Mouse (Mus musculus): ENCODE results near the gene Cux1. TPM values are rescaled to one million over a fixed set of nuclear protein-coding genes. Genes with fewer than 3 reads are reported as not detected.

The Cux1 gene
- polyA plus RNA-seq, 1 experiment: 68.0 TPM

DNA sequence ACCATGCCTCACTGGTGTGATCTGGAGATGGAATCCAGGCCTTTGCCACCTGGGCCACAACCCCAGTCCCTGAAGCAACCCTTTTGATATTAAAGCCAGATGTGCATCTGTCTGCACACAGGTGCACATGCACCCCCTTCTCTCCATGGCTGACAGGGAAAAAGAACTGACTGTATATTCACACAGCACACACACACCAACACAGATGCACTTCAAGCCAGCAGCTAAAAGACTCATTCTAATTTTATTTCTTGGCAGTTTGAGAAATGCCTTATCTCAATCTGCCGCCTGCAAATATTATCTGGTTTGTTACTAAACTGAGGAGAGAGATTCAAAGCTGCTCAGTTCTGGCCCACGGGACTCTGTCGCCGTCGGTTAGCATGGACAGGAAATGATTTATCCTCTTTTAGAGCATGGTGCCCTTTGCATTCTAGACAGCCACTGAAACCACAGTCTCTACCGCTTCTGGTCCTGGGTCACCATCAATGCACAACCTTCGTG is 156.6 kb downstream of the Cux1 start:
- TF ChIP-seq CTCF (IDR thresholded peaks at IDR 0.05; ENCODE audit: extremely low read depth, insufficient read depth, low read length): no peak
- no peak for TF ChIP-seq POLR2A (IDR thresholded peaks at IDR 0.05; ENCODE audit: extremely low read depth, insufficient read depth, low read length)
- no peak overlapping the region for H3K4me3 ChIP-seq (ENCODE audit: insufficient read depth, low read length)
- peaks cover 3% of the 10 kb centered on the region; the same call in 1 of the 2 replicates for H3K4me1 ChIP-seq (ENCODE audit: control insufficient read depth, insufficient read depth, low read length)
- H3K27ac ChIP-seq (ENCODE audit: insufficient read depth, low read length): no peak overlapping the region

- Histone ChIP-seq H3K4me1 (ENCODE audit: control insufficient read depth, insufficient read depth, low read length) (peaks cover 5% of the 10 kb centered on the region), H3K4me3 (ENCODE audit: insufficient read depth, low read length) (no peak overlapping the region), H3K27ac (ENCODE audit: insufficient read depth, low read length) (no peak overlapping the region)
- TF ChIP-seq CTCF (IDR thresholded peaks at IDR 0.05; ENCODE audit: extremely low read depth, insufficient read depth, low read length) (no peak), POLR2A (IDR thresholded peaks at IDR 0.05; ENCODE audit: extremely low read depth, insufficient read depth, low read length) (no peak)
Observed at GRCm38 (mm10) chr5:136406357-136406756, 160.9 kb downstream of the Cux1 start.

- H3K4me1 ChIP-seq (ENCODE audit: control insufficient read depth, insufficient read depth, low read length): peaks cover 2% of the 10 kb centered on the region; the same call in 1 of the 2 replicates
- TF ChIP-seq CTCF (IDR thresholded peaks at IDR 0.05; ENCODE audit: extremely low read depth, insufficient read depth, low read length) (no peak), POLR2A (IDR thresholded peaks at IDR 0.05; ENCODE audit: extremely low read depth, insufficient read depth, low read length) (no peak)
- H3K27ac ChIP-seq (ENCODE audit: insufficient read depth, low read length): no peak overlapping the region
- no peak overlapping the region for H3K4me3 ChIP-seq (ENCODE audit: insufficient read depth, low read length)
Observed at GRCm38 (mm10) chr5:136403565-136403961, 163.7 kb downstream of the Cux1 start.

DNA sequence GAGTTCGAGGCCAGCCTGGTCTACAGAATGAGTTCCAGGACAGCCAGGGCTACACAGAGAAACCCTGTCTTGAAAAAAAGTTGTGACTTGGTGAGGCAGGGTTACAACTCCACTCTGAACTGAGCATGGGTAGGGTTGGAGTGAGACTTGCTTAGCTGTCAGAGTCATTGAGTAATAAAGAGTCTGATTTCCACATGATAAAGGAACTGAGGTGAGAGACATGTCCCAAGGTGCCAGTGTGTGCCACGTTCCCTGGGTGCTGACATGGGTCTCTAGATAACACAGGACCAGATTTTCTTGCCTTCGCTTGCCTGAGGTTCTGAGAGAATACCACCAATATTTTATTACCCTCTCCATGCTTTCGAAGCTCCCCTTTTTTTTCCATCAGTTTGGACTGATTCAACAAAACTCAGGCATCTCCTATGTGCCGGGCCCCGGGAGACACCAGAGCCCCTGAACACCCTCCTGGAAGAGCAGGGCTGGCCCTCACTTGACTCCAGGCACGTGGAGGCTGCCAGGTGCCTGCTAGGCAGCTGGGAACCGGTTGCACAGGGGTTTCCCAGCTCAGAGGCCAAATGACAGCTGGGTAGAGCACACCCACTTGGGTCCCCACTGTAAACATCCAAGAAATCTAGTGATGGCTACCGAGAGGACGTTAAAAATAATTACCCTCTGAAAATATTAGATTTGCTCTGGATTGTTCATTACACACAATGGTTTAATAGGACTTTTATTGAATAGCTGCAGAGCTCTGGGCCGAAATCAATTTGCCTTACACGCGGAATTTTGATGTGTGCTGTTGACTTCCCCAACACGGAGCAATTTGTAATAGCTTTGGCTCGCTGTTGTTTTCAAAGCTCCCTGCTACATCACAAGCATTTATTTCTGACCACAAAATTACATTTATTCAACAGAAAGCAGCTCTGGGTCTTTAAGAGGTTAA is 164.4 kb downstream of the Cux1 start:
- TF ChIP-seq CTCF (IDR thresholded peaks at IDR 0.05; ENCODE audit: extremely low read depth, insufficient read depth, low read length): no peak
- no peak for TF ChIP-seq POLR2A (IDR thresholded peaks at IDR 0.05; ENCODE audit: extremely low read depth, insufficient read depth, low read length)
- peaks cover 2% of the 10 kb centered on the region; the same call in 1 of the 2 replicates for H3K4me1 ChIP-seq (ENCODE audit: control insufficient read depth, insufficient read depth, low read length)
- H3K4me3 ChIP-seq (ENCODE audit: insufficient read depth, low read length): no peak overlapping the region
- no peak overlapping the region for H3K27ac ChIP-seq (ENCODE audit: insufficient read depth, low read length)

DNA sequence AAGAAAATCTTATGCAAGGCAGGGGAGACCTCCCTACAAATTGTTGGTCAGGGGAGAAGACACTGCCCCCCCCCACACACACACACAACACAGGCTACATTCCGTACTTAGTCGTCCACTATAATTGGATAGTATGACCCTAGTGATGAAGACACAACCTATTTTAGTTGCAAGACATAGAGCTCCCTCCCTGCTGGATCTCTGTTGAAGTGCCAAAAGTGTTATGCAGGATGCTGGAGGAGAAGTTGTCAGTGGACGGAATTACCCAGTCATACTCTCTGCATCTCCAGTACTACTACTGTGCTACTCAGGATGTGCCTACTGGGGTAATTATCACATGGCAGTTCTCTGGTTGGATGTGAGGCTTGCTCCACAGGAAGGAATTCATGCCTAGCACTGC is 168.6 kb downstream of the Cux1 start:
- H3K4me3 ChIP-seq (ENCODE audit: insufficient read depth, low read length): no peak overlapping the region
- no peak overlapping the region for H3K27ac ChIP-seq (ENCODE audit: insufficient read depth, low read length)
- TF ChIP-seq POLR2A (IDR thresholded peaks at IDR 0.05; ENCODE audit: extremely low read depth, insufficient read depth, low read length): no peak
- no peak for TF ChIP-seq CTCF (IDR thresholded peaks at IDR 0.05; ENCODE audit: extremely low read depth, insufficient read depth, low read length)
- H3K4me1 ChIP-seq (ENCODE audit: control insufficient read depth, insufficient read depth, low read length): peaks cover under 1% of the 10 kb centered on the region; the same call in 1 of the 2 replicates

- TF ChIP-seq CTCF (IDR thresholded peaks at IDR 0.05; ENCODE audit: extremely low read depth, insufficient read depth, low read length) (no peak), POLR2A (IDR thresholded peaks at IDR 0.05; ENCODE audit: extremely low read depth, insufficient read depth, low read length) (no peak)
- H3K27ac ChIP-seq (ENCODE audit: insufficient read depth, low read length): no peak overlapping the region
- no peak overlapping the region for H3K4me3 ChIP-seq (ENCODE audit: insufficient read depth, low read length)
- H3K4me1 ChIP-seq (ENCODE audit: control insufficient read depth, insufficient read depth, low read length): no peaks in the 10 kb centered on the region
Observed at GRCm38 (mm10) chr5:136396699-136397098, 170.6 kb downstream of the Cux1 start.

DNA sequence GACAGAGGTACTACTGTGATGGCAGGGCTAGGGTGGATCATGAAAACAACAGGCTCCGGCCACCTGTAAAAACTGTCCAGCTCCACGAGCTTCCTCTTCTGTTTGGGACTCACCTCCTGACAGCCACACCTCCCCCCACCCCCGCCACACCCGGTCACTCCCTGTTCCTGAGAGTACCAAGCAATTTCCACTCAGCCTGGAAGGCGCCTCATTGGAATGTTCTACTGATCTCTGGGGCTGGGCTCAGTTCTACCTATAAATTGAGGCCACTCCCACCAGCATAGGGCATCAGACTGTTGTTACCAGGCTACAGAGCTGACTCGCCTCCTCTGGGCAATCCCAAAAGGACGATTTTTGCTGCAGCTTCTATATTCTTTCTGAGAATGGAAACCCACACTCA is 171.0 kb downstream of the Cux1 start:
- no peak for TF ChIP-seq POLR2A (IDR thresholded peaks at IDR 0.05; ENCODE audit: extremely low read depth, insufficient read depth, low read length)
- TF ChIP-seq CTCF (IDR thresholded peaks at IDR 0.05; ENCODE audit: extremely low read depth, insufficient read depth, low read length): no peak
- Histone ChIP-seq H3K4me3 (ENCODE audit: insufficient read depth, low read length) (no peak overlapping the region), H3K27ac (ENCODE audit: insufficient read depth, low read length) (no peak overlapping the region), H3K4me1 (ENCODE audit: control insufficient read depth, insufficient read depth, low read length) (no peaks in the 10 kb centered on the region)

- Histone ChIP-seq H3K4me1 (ENCODE audit: control insufficient read depth, insufficient read depth, low read length) (no peaks in the 10 kb centered on the region), H3K4me3 (ENCODE audit: insufficient read depth, low read length) (no peak overlapping the region), H3K27ac (ENCODE audit: insufficient read depth, low read length) (no peak overlapping the region)
- TF ChIP-seq CTCF (IDR thresholded peaks at IDR 0.05; ENCODE audit: extremely low read depth, insufficient read depth, low read length) (no peak), POLR2A (IDR thresholded peaks at IDR 0.05; ENCODE audit: extremely low read depth, insufficient read depth, low read length) (no peak)
Observed at GRCm38 (mm10) chr5:136395600-136396195, 171.6 kb downstream of the Cux1 start.

GRCm38 (mm10) chr5:136394517-136395212 is 172.6 kb downstream of the Cux1 start:
- TF ChIP-seq POLR2A (IDR thresholded peaks at IDR 0.05; ENCODE audit: extremely low read depth, insufficient read depth, low read length) (no peak), CTCF (IDR thresholded peaks at IDR 0.05; ENCODE audit: extremely low read depth, insufficient read depth, low read length) (no peak)
- no peak overlapping the region for H3K4me3 ChIP-seq (ENCODE audit: insufficient read depth, low read length)
- H3K4me1 ChIP-seq (ENCODE audit: control insufficient read depth, insufficient read depth, low read length): no peaks in the 10 kb centered on the region
- H3K27ac ChIP-seq (ENCODE audit: insufficient read depth, low read length): no peak overlapping the region
